Mouse (Mus musculus) midbrain, embryonic 16.5 days (tissue): Measurements from ENCODE around the gene Smpdl3b. TPM values are rescaled to one million over a fixed set of nuclear protein-coding genes. Genes with fewer than 3 reads are reported as not detected.

Experiments
- ATAC-seq: fragments of 200-750 bp; cut with Nextera tagmentation; 2 replicates; pipeline ENCODE4 v1.8.0; 2017; ENCODE audit warnings: moderate TSS enrichment
- H3K27ac ChIP-seq: fragments of 300-500 bp; sonication (generic); 2 replicates; pipeline ENCODE4 v1.5.1; 2014; ENCODE audit warnings: mild to moderate bottlenecking, low read length, mixed read lengths
- H3K27me3 ChIP-seq: fragments of 300-500 bp; sonication (generic); 2 replicates; pipeline ENCODE4 v1.6.1; 2014; ENCODE audit warnings: low read depth, low read length, mixed read lengths; ENCODE audit not compliant: control insufficient read depth, insufficient read depth
- H3K36me3 ChIP-seq: fragments of 300-500 bp; sonication (generic); 2 replicates; pipeline ENCODE4 v1.6.1; 2014; ENCODE audit warnings: mild to moderate bottlenecking, low read length, moderate library complexity, mixed read lengths; ENCODE audit not compliant: control insufficient read depth, insufficient read depth
- H3K4me1 ChIP-seq: fragments of 300-500 bp; sonication (generic); 2 replicates; pipeline ENCODE4 v1.6.1; 2014; ENCODE audit warnings: mild to moderate bottlenecking, low read length, mixed read lengths; ENCODE audit not compliant: control insufficient read depth, insufficient read depth
- H3K4me2 ChIP-seq: fragments of 300-500 bp; sonication (generic); 2 replicates; pipeline ENCODE4 v1.6.1; 2014; ENCODE audit warnings: mild to moderate bottlenecking, low read length, mixed read lengths
- H3K4me3 ChIP-seq: fragments of 300-500 bp; sonication (generic); 2 replicates; pipeline ENCODE4 v1.5.1; 2014; ENCODE audit warnings: low read depth, mild to moderate bottlenecking, low read length, moderate library complexity, mixed read lengths
- H3K9ac ChIP-seq: fragments of 300-500 bp; sonication (generic); 2 replicates; pipeline ENCODE4 v1.6.1; 2014; ENCODE audit warnings: low read depth, low read length, mixed read lengths
- H3K9me3 ChIP-seq: fragments of 300-500 bp; sonication (generic); replicated peaks from 2 replicates; pipeline ENCODE4 v1.6.1; 2014; ENCODE audit warnings: mild to moderate bottlenecking, low read length, mixed read lengths; ENCODE audit not compliant: control insufficient read depth, poor library complexity, severe bottlenecking
- WGBS: fragments of 180-500 bp; shearing (Covaris S2); extraction: QIAGEN DNeasy Blood & Tissue Kit; methylation state at CpG from one replicate; pipeline ENCODE4 v1.1.7; 2014; 5-methylcytosine and 5-hydroxymethylcytosine counted together
- polyA plus RNA-seq: library from polyadenylated mRNA; unstranded; fragments of >200 nt; fragmentation: Nextera tagmentation; extraction: Ambion mirVana; gene quantifications from 2 replicates; pipeline ENCODE4 v1.2.1, GENCODE M21; 2015

Gene Smpdl3b
- polyA plus RNA-seq, 1 experiment from 2014 or later, result 0.62 TPM

GRCm38 (mm10) chr4:132689634-132690033 lies 67.4 kb downstream of the Smpdl3b start:
- no peak overlapping the region for H3K27ac ChIP-seq
- H3K9me3 ChIP-seq, result no peaks in the 10 kb centered on the region
- no peak overlapping the region for H3K4me2 ChIP-seq
- H3K9ac ChIP-seq, result no peak overlapping the region
- 88% methylated on average over 2 of the region's 2 CpGs for WGBS
- H3K4me1 ChIP-seq, result no peaks in the 10 kb centered on the region
- no peak for ATAC-seq
- H3K27me3 ChIP-seq, result no peaks in the 10 kb centered on the region
- H3K36me3 ChIP-seq, result peaks cover 10% of the 10 kb centered on the region
- H3K4me3 ChIP-seq, result no peak overlapping the region

Other genes starting within 250 kb of the Smpdl3b start
- 9.2 and 10.0 TPM in 2 replicates for gene Sesn2, start 246.8 kb downstream of the Smpdl3b start, polyA plus RNA-seq
- gene Atpif1, start 223.6 kb downstream of the Smpdl3b start, polyA plus RNA-seq, result 1,190 and 1,253 TPM in 2 replicates
- 138 and 153 TPM in 2 replicates for gene Dnajc8, start 221.7 kb downstream of the Smpdl3b start, polyA plus RNA-seq
- gene Ptafr, start 193.2 kb downstream of the Smpdl3b start, polyA plus RNA-seq, result 0.36 and 0.54 TPM in 2 replicates
- gene Eya3, start 118.3 kb downstream of the Smpdl3b start, polyA plus RNA-seq, result 11.2 and 15.0 TPM in 2 replicates
- gene Xkr8, start 24.7 kb downstream of the Smpdl3b start, polyA plus RNA-seq, result 4.8 and 7.1 TPM in 2 replicates
- gene Rpa2, start 11.1 kb upstream of the Smpdl3b start, polyA plus RNA-seq, result 31.6 and 31.7 TPM in 2 replicates
- gene Themis2, start 39.1 kb upstream of the Smpdl3b start, polyA plus RNA-seq, result 0.15 and 0.38 TPM in 2 replicates
- 58.2 and 58.5 TPM in 2 replicates for gene Ppp1r8, start 85.9 kb upstream of the Smpdl3b start, polyA plus RNA-seq
- 174 and 177 TPM in 2 replicates for gene Stx12, start 127.3 kb upstream of the Smpdl3b start, polyA plus RNA-seq
- gene Fam76a, start 165.3 kb upstream of the Smpdl3b start, polyA plus RNA-seq, result 41.8 and 42.7 TPM in 2 replicates
- 0.05 TPM in 1 of 2 replicates, not detected in the other for gene Fgr, start 216.8 kb upstream of the Smpdl3b start, polyA plus RNA-seq